12 mouse cellular contexts compared by ENCODE assay signal in genomic region chr17:87369270-87369759, GRCm38 (mm10). TPM values are rescaled to one million over a fixed set of nuclear protein-coding genes. Genes with fewer than 3 reads are reported as not detected.
DNase-seq lines count a peak whose midpoint lies in the region; ATAC-seq and TF ChIP-seq lines count a peak whose summit lies in the region.
"Had no signal": no experiment of that assay in that cellular context is flagged by ENCODE, and none has a peak within 500 bp of the region (broad histone marks: within the 10 kb centered on the region; RNA-seq: fewer than 3 reads in every experiment).

No protein-coding gene starts in this region.

- no peaks in the 10 kb centered on the region for H3K9me3 ChIP-seq in midbrain, embryonic 13.5 days

- no peak for DNase-seq in gastrocnemius, adult 2 months
- DNase-seq in gastrocnemius, postnatal 10 days, result no peak
- DNase-seq in frontal cortex, postnatal 36 days (ENCODE audit: low spot score in 2 of 2), result peak; percentile 78 to 87
- DNase-seq in c-Kit-positive CD71-positive TER-119-positive erythroid progenitor cells, embryonic 14.5 days (ENCODE audit: low spot score), result no peak
- DNase-seq in adipocyte (ENCODE audit: low spot score), result no peak
- no peak for DNase-seq in urinary bladder, postnatal 36 days (ENCODE audit: low spot score in 2 of 2)
- DNase-seq: kidney, postnatal 25 days had no signal

- no peak for TF ChIP-seq CTCF in gastrocnemius, adult 2 months (IDR thresholded peaks at IDR 0.05)
- TF ChIP-seq CTCF in cortical plate, adult 2 months (IDR thresholded peaks at IDR 0.05; ENCODE audit: extremely low read depth, insufficient read depth, low read length), result no peak

- peaks cover 10% of the 10 kb centered on the region for H3K4me1 ChIP-seq in cortical plate, adult 2 months (ENCODE audit: control insufficient read depth, insufficient read depth, low read length)
- H3K4me1 ChIP-seq in midbrain, embryonic 13.5 days (replicated peaks), result peaks cover 59% of the 10 kb centered on the region

- no peak overlapping the region for H3K4me2 ChIP-seq in midbrain, embryonic 13.5 days (replicated peaks)

- H3K36me3 ChIP-seq in midbrain, embryonic 13.5 days, result no peaks in the 10 kb centered on the region

- peak overlapping the region; percentile 91 for H3K27ac ChIP-seq in gastrocnemius, adult 2 months
- H3K27ac ChIP-seq in cortical plate, adult 2 months (ENCODE audit: insufficient read depth, low read length), result peak overlapping the region; percentile 42
- no peak overlapping the region for H3K27ac ChIP-seq in midbrain, embryonic 13.5 days

- 0 out of 2 replicates have a peak overlapping the region, but pooled peaks have one; percentile 41 for H3K9ac ChIP-seq in midbrain, embryonic 13.5 days (replicated peaks)

- H3K27me3 ChIP-seq in midbrain, embryonic 13.5 days, result no peaks in the 10 kb centered on the region

- WGBS in midbrain, embryonic 13.5 days, result 61% methylated on average over 18 of the region's 18 CpGs

- peak; percentile 17; the same call in 1 of the 2 replicates for ATAC-seq in midbrain, embryonic 13.5 days
- ATAC-seq: lung, postnatal 0 days had no signal

- intact Hi-C loops in gastrocnemius, adult 2 months (cut with DNase I), result no loop called here

- no peak for TF ChIP-seq POLR2A in cortical plate, adult 2 months (IDR thresholded peaks at IDR 0.05; ENCODE audit: extremely low read depth, insufficient read depth, low read length)

- H3K4me3 ChIP-seq in gastrocnemius, adult 2 months, result no peak overlapping the region
- H3K4me3 ChIP-seq in cortical plate, adult 2 months (ENCODE audit: insufficient read depth, low read length), result no peak overlapping the region
- H3K4me3 ChIP-seq in midbrain, embryonic 13.5 days (replicated peaks), result no peak overlapping the region

RNA-seq across cellular contexts. Expression of gene Stpg4, which starts 58.2 kb away (rescaled TPM):
- not detected for total RNA-seq in gastrocnemius, adult 2 months (2021)
- not detected for total RNA-seq in gastrocnemius, postnatal 10 days (2021)
- not detected in 2 replicates for polyA plus RNA-seq in cortical plate, adult 2 months (2012; rRNA removed)
- 0.37 TPM in 1 of 2 replicates, not detected in the other for polyA plus RNA-seq in midbrain, embryonic 13.5 days (2015; fragmentation: Nextera tagmentation; extraction: Ambion mirVana)
- polyA plus RNA-seq: heart, postnatal 0 days; lung, postnatal 0 days; neural tube, embryonic 11.5 days had no signal

Comparison
In these comparisons a context has a peak if more than half of its experiments do, and no peak if none do; other contexts are left out.
1. DNase-seq: peak in frontal cortex, postnatal 36 days (2 of 2); none in gastrocnemius, adult 2 months (single experiment), gastrocnemius, postnatal 10 days (single experiment), c-Kit-positive CD71-positive TER-119-positive erythroid progenitor cells, embryonic 14.5 days (single experiment), adipocyte (single experiment) and urinary bladder, postnatal 36 days (0 of 2).